Mouse (Mus musculus) adrenal gland, adult 18-20 months (tissue): ENCODE measurements around the gene Cst9. TPM values are rescaled to one million over a fixed set of nuclear protein-coding genes. Genes with fewer than 3 reads are reported as not detected.

Experiments
- DNase-seq, 2 experiments: peaks; one replicate each; pipeline ENCODE4 v3.0.0; 2021 to 2022; ENCODE audit warnings: low spot score in 2 of 2
- total RNA-seq, 2 experiments: library from RNA; stranded (reverse); gene quantifications; 1 replicate in 1 of 2; 2 replicates in 1 of 2; pipeline ENCODE4 v1.2.3; 2021

The Cst9 gene
- total RNA-seq, 2 experiments from 2014 or later, result not detected

DNA sequence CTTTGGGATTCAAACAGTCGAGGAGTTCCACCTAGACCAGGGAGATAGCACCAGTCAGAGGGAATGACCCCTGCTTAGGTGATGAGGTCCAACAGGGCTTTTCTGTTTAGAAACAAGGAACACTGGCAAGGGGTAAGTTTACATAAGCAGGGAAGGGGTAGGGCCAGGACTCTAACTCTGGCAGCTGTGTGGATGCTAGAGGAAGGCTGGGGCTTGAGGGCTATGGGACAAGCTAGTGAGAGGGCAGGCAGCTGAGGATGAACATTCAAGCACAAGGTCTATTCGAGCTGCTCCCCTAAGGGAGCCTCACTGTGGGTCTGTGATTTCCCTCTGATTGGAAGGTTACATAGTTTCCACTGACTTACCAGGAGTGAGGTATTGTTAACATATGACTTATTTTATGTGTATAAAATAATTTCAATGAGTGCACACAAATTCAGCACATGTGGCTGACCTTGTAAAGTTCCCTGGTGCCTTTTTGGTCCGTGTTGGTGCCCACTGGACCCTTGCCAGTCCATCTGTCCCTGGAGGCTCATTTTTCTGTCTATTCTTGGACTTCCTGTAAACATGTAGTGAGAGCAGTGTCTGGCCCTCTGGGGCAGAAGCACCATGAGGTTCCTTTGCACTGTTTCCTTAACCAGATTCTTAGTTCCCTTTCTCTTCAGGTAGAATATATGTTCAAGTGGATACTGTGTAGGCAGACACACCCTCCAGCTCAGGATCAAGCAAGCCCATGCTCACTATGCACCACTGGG, 42.2 kb downstream of the Cst9 start:
- peak in 1 of 2 experiments; percentile 49 for DNase-seq

DNA sequence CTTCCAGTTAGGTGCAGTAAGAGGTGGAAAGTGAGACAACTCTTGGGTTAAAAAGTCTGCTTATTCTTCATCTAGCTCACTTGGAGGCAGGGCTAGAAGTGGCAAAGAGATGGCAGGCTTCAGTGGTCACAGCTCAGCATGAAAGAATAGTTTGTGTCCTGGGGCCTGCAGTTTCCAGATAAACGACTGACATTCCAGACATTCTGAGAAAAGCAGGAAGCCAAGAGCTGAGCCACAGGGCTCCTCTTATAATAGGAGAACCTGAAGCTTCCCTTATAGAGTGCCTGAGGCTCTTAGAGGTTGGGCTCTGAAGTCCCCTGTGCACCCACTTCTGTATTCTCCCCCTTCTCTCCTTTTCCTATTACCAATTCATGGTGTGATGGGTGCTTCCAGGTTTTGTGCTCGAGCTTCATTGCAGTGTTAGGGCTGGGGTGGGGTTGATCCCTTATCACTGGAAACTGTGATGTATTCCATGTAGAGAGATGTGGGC, 43.7 kb downstream of the Cst9 start:
- no peak for DNase-seq

DNA sequence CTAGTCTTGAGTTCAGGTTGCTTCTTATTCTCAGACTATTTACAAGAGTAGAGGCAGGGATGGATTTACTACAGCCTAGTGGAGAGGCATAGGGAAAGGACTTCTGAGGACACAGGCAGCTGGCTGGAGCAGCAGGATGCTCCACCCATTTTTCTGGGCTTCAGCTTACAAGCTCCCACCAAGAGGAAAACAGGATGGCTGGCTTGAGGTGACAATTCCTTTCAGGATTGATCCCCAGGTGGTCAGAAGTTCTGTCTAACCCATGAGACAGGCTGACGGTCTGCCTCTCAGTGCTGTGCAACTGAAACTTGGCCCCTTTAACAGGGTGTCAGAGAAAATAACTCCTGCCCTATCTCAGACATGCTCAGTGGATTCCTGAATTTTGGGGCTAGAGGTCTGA, 44.3 kb downstream of the Cst9 start:
- no peak for DNase-seq

DNA sequence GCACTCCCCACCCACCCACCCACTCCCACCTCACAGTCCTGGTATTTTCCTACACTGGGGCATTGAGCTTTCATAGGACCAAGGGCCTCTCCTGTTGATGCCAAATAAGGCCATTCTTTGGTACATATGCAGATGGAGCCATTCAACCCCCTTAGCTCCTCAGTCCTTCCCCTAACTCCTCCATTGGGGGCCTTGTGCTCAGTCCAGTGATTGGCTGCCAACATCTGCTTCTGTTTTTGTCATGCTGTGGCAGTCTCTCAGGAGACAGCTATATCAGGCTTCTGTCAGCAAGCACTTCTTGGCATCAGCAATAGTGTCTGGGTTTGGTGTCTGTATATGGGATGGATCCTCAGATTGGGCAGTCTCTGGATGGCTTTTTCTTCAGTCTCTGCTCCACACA, 49.8 kb downstream of the Cst9 start:
- no peak for DNase-seq

Other genes starting within 250 kb of the Cst9 start
- gene Nxt1, start 162.5 kb upstream of the Cst9 start, total RNA-seq, result 10 to 100 TPM; 17.9 TPM
- 10 to 100 TPM; 29.7 to 30.4 TPM for gene Gzf1, start 154.1 kb upstream of the Cst9 start, total RNA-seq
- gene Napb, start 102.7 kb upstream of the Cst9 start, total RNA-seq, result 1 to 10 TPM; 5.6 to 6.0 TPM
- gene Cstl1, start 84.8 kb upstream of the Cst9 start, total RNA-seq, result under 1 TPM in 1 of 2 experiments, not detected in 1; 0.50 TPM
- not detected for gene Cst11, start 63.6 kb upstream of the Cst9 start, total RNA-seq
- not detected for gene 8030411F24Rik, start 53.1 kb upstream of the Cst9 start, total RNA-seq
- not detected for gene Cst12, start 45.8 kb upstream of the Cst9 start, total RNA-seq
- gene Cst8, start 36.4 kb upstream of the Cst9 start, total RNA-seq, result 10 to 100 TPM in 1 of 2 experiments, 1 to 10 TPM in 1; 1.6 to 84.7 TPM
- not detected for gene Cst13, start 15.1 kb upstream of the Cst9 start, total RNA-seq
- 1 to 10 TPM in 1 of 2 experiments, under 1 TPM in 1; 0.76 to 1.8 TPM for gene 9230104L09Rik, start 29.9 kb downstream of the Cst9 start, total RNA-seq
- 100 to 1,000 TPM; 915 to 993 TPM for gene Cst3, start 40.5 kb downstream of the Cst9 start, total RNA-seq
- gene Gm1330, start 168.1 kb downstream of the Cst9 start, total RNA-seq, result not detected
- gene Gm10750, start 182.1 kb downstream of the Cst9 start, total RNA-seq, result not detected